Mouse (Mus musculus): ENCODE measurements around the gene Rxfp1. TPM values are rescaled to one million over a fixed set of nuclear protein-coding genes. Genes with fewer than 3 reads are reported as not detected.

Gene Rxfp1
- polyA plus RNA-seq, 1 experiment, result 0.75 TPM

- 91% methylated on average over 6 of the region's 6 CpGs for WGBS
- Histone ChIP-seq H3K36me3 (ENCODE audit: control insufficient read depth, insufficient read depth, low read length) (no peaks in the 10 kb centered on the region), H3K4me3 (ENCODE audit: control insufficient read depth, insufficient read depth, low read length) (no peak overlapping the region), H3K27ac (ENCODE audit: control insufficient read depth, insufficient read depth, low read length) (no peak overlapping the region), H3K4me1 (replicated peaks; ENCODE audit: control insufficient read depth, insufficient read depth, low read length) (no peaks in the 10 kb centered on the region), H3K27me3 (ENCODE audit: control insufficient read depth, insufficient read depth, low read length) (no peaks in the 10 kb centered on the region)
- no peak for TF ChIP-seq CTCF (IDR thresholded peaks at IDR 0.05; ENCODE audit: borderline replicate concordance, control insufficient read depth, extremely low read depth, insufficient read depth, low read length, poor library complexity)
- no peak for TF ChIP-seq POLR2A (IDR thresholded peaks at IDR 0.05; ENCODE audit: control insufficient read depth, extremely low read depth, insufficient read depth, low read length, poor library complexity)
- DNase-seq, result no peak
These were observed 7.4 kb upstream of the Rxfp1 start for GRCm38 (mm10) chr3:79745101-79745500.

- no peaks in the 10 kb centered on the region for H3K36me3 ChIP-seq (ENCODE audit: control insufficient read depth, insufficient read depth, low read length)
- no peaks in the 10 kb centered on the region for H3K4me1 ChIP-seq (replicated peaks; ENCODE audit: control insufficient read depth, insufficient read depth, low read length)
- DNase-seq, result no peak
- no peak for TF ChIP-seq CTCF (IDR thresholded peaks at IDR 0.05; ENCODE audit: borderline replicate concordance, control insufficient read depth, extremely low read depth, insufficient read depth, low read length, poor library complexity)
- TF ChIP-seq POLR2A (IDR thresholded peaks at IDR 0.05; ENCODE audit: control insufficient read depth, extremely low read depth, insufficient read depth, low read length, poor library complexity), result no peak
- no peak overlapping the region for H3K27ac ChIP-seq (ENCODE audit: control insufficient read depth, insufficient read depth, low read length)
- H3K27me3 ChIP-seq (ENCODE audit: control insufficient read depth, insufficient read depth, low read length), result no peaks in the 10 kb centered on the region
- no peak overlapping the region for H3K4me3 ChIP-seq (ENCODE audit: control insufficient read depth, insufficient read depth, low read length)
- WGBS, result 91% methylated on average over 2 of the region's 2 CpGs
These were observed 6.7 kb upstream of the Rxfp1 start for GRCm38 (mm10) chr3:79744415-79744814.

DNA sequence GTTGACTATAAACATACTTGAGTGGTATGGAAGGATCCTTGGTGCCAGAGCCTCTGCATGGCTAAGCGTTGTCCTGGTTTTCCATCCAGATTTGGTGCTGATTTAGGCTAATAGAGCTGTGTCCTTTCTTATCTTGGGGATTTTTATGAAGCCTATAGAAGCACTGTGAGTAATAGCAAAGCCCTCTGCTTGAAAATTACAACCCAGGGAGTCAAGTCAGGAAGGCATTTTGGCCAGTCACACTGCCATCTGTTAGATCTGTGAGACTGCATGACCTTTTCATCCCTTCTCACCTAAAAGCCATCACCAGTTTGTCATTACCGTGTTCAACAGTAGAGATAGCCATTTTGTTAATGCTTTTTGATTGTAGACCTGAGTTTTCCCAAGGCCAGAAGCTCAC is 2.7 kb upstream of the Rxfp1 start:
- no peak overlapping the region for H3K4me3 ChIP-seq (ENCODE audit: control insufficient read depth, insufficient read depth, low read length)
- 84% methylated on average over 2 of the region's 2 CpGs for WGBS

DNA sequence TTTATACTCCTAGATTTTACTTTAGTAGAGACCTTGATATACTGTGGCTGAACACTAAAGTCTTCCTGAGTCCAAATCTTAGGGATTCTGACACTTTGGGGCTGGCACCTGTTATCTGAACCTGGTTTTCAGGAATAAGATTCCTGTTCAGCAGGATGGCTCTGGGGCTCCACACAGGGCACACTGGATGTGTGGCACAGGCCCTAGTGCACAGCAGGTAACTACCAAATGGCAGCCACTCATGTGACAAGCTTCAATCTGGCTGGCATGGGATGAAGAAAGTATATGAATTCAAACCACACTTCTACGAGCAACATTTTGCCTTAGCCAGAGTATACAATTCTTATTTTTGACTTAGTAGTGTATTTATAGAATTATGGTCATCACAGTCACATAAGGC is 771 bp upstream of the Rxfp1 start:
- TF ChIP-seq CTCF (IDR thresholded peaks at IDR 0.05; ENCODE audit: borderline replicate concordance, control insufficient read depth, extremely low read depth, insufficient read depth, low read length, poor library complexity), result no peak
- TF ChIP-seq POLR2A (IDR thresholded peaks at IDR 0.05; ENCODE audit: control insufficient read depth, extremely low read depth, insufficient read depth, low read length, poor library complexity), result no peak
- Histone ChIP-seq H3K36me3 (ENCODE audit: control insufficient read depth, insufficient read depth, low read length) (no peaks in the 10 kb centered on the region), H3K4me3 (ENCODE audit: control insufficient read depth, insufficient read depth, low read length) (no peak overlapping the region), H3K4me1 (replicated peaks; ENCODE audit: control insufficient read depth, insufficient read depth, low read length) (no peaks in the 10 kb centered on the region), H3K27me3 (ENCODE audit: control insufficient read depth, insufficient read depth, low read length) (no peaks in the 10 kb centered on the region), H3K27ac (ENCODE audit: control insufficient read depth, insufficient read depth, low read length) (no peak overlapping the region)
- DNase-seq, result no peak
- WGBS, result 94% methylated on average over 1 of the region's 1 CpGs

More for the DNA sequence above, 2.7 kb upstream of the Rxfp1 start:
- H3K27me3 ChIP-seq (ENCODE audit: control insufficient read depth, insufficient read depth, low read length), result no peaks in the 10 kb centered on the region
- H3K36me3 ChIP-seq (ENCODE audit: control insufficient read depth, insufficient read depth, low read length), result no peaks in the 10 kb centered on the region
- DNase-seq, result no peak
- no peak overlapping the region for H3K27ac ChIP-seq (ENCODE audit: control insufficient read depth, insufficient read depth, low read length)
- H3K4me1 ChIP-seq (replicated peaks; ENCODE audit: control insufficient read depth, insufficient read depth, low read length), result no peaks in the 10 kb centered on the region
- TF ChIP-seq POLR2A (IDR thresholded peaks at IDR 0.05; ENCODE audit: control insufficient read depth, extremely low read depth, insufficient read depth, low read length, poor library complexity), result no peak
- TF ChIP-seq CTCF (IDR thresholded peaks at IDR 0.05; ENCODE audit: borderline replicate concordance, control insufficient read depth, extremely low read depth, insufficient read depth, low read length, poor library complexity), result no peak

- no peak for TF ChIP-seq POLR2A (IDR thresholded peaks at IDR 0.05; ENCODE audit: control insufficient read depth, extremely low read depth, insufficient read depth, low read length, poor library complexity)
- H3K4me3 ChIP-seq (ENCODE audit: control insufficient read depth, insufficient read depth, low read length), result no peak overlapping the region
- no peaks in the 10 kb centered on the region for H3K36me3 ChIP-seq (ENCODE audit: control insufficient read depth, insufficient read depth, low read length)
- no peaks in the 10 kb centered on the region for H3K4me1 ChIP-seq (replicated peaks; ENCODE audit: control insufficient read depth, insufficient read depth, low read length)
- WGBS, result 88% methylated on average over 14 of the region's 14 CpGs
- DNase-seq, result no peak
- no peaks in the 10 kb centered on the region for H3K27me3 ChIP-seq (ENCODE audit: control insufficient read depth, insufficient read depth, low read length)
- H3K27ac ChIP-seq (ENCODE audit: control insufficient read depth, insufficient read depth, low read length), result no peak overlapping the region
These were observed 11.1 kb downstream of the Rxfp1 start for GRCm38 (mm10) chr3:79726506-79727075.

DNA sequence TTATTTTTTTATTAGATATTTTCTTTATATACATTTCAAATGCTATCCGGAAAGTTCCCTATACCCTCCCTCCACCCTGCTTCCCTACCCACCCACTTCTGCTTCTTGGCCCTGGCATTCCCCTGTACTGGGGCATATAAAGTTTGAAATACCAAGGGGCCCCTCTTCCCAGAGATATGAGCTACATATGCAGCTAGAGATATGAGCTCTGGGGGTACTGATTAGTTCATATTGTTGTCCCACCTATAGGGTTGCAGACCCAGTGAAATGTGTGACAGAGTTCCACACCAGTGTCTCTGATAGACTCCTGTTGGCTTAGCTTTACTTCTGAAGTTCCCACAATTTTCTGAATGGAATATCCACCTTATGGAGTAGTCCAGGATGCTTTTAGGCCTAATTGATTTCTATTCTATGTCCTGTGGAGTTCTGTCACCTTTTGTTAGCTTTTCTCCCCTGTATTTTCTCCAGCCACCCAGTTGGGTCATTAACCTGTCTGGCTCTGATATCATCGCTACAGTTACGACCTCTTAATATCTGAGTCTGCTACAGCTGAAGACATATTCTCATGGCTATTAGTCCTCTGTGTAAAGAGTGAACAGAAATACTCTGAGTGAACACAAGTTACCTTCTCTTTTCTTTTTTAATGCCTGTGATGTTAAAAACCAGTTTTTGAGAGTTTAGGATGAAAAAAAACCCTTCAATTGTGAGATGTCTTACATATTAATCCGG is 16.8 kb downstream of the Rxfp1 start:
- WGBS, result 97% methylated on average over 4 of the region's 4 CpGs
- H3K4me3 ChIP-seq (ENCODE audit: control insufficient read depth, insufficient read depth, low read length), result no peak overlapping the region
- no peak overlapping the region for H3K27ac ChIP-seq (ENCODE audit: control insufficient read depth, insufficient read depth, low read length)
- no peaks in the 10 kb centered on the region for H3K36me3 ChIP-seq (ENCODE audit: control insufficient read depth, insufficient read depth, low read length)
- no peak for DNase-seq
- TF ChIP-seq POLR2A (IDR thresholded peaks at IDR 0.05; ENCODE audit: control insufficient read depth, extremely low read depth, insufficient read depth, low read length, poor library complexity) (no peak), CTCF (IDR thresholded peaks at IDR 0.05; ENCODE audit: borderline replicate concordance, control insufficient read depth, extremely low read depth, insufficient read depth, low read length, poor library complexity) (no peak)
- no peaks in the 10 kb centered on the region for H3K27me3 ChIP-seq (ENCODE audit: control insufficient read depth, insufficient read depth, low read length)
- H3K4me1 ChIP-seq (replicated peaks; ENCODE audit: control insufficient read depth, insufficient read depth, low read length), result no peaks in the 10 kb centered on the region
